Mouse (Mus musculus) monocyte, adult 2 months (primary cell): ENCODE data around the gene Tada1.

Experiments
- DNase-seq, 2 experiments: peaks; one replicate each; pipeline ENCODE4 v3.0.0; 2022; ENCODE audit warnings: low spot score in 2 of 2, low read depth in 1 of 2

Tada1 gene

DNA sequence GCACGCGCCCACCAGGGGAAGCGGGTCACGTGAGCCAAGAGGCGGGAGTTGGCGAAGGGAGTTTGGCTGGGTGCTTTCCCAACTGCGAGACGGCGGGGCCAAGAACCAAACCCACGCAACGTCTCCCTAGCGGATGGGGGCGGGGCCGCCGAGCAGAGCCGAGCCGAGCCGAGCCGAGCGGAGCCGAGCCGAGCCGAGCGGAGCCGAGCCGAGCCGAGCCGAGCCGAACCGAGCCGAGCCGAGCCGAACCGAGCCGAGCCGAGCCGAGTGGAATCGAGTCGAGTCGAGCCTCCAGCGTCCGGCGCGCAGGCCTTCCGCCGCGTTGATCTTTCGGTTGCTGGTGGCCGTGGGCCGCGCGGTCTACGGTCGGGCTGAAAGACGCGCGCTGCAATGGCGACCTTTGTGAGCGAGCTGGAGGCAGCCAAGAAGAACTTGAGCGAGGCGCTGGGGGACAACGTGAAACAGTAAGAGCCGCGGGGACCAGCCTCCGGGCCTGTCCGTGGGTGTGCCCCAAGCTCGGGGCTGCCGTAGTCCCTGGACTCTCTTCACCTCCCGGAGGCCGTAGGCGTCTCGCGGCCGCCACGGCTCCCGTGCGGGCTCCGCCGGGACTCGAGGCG is at the start of gene Tada1:
Gene Tada1 (plus strand): TSS at position 85 of the 617 bp plus-strand sequence.
- DNase-seq = peak; percentile 62 to 85

DNA sequence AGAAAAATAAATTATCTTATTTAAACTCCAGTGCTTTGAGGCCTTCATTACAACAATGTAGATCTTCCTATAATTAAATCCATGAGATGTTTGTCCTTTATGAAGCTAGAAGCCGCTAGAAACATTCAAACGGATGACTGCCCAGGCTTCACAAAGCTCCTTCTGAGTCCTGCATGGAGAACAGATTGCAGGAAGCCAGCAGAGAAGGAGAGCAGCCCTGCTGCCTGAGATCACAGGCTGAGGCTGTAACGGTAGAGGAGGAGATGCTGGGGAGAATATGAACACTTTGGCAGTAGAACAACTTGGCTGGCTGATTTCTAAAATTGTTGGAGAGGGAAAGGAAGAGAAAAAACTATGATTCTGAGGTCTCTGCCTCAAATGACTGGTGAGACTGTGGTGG is 48.1 kb upstream of the Tada1 start:
- no peak for DNase-seq

DNA sequence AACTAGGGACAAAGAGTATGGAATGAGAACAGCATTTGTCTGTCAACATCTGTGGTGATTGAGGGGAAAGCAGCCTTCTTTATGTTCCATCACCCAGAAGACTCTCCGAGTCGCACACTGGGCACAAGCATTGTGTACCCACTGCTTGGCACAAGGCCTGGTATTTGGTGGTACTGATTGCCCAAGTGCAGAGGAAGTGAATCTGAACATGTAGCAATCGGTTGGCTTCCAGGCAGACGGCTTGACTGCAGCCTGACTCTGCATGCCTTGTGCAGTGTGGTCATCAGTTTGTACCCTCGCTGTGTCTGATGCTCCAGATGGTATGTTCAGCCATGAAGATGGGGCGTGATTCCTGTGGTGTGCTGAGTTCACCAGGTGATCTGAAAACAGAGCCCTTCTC is 39.8 kb upstream of the Tada1 start:
- peak; percentile 76 to 81 for DNase-seq

DNA sequence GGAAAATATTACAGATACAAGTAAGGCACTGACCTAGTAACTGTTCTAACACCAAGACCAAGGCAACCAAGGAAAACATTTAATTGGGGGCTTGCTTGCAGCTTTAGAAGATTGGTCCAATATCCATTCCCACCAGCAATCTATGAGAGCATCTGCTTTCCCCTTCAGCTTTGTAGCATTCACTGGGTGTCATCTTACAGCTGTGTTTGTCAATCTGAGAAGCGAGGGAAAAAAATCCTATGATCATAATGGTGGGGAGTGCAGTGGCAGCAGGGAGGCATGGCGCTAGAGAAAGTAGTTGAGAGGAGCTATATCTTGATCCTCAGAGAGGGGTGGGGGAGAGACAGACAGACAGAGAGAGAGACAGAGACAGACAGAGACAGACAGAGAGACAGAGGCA is 36.8 kb upstream of the Tada1 start:
- no peak for DNase-seq

DNA sequence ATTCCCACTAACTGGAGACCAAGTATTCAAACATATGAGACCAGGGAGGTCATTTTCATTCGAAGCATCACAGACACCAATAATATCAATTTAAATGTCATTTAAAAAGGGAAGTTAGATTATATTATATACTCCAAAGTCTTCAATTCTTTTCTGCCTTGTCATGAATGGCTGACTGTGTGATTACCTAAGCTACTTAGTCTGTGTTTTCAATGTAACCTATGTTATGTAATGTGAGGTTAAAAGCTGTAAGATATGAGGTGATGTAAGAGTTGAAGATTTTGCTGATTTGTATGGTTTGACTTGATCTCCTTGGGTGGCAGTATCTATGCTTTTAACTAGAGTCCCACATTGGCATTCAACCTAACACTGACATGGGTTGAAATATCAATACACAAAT is 36.4 kb upstream of the Tada1 start:
- DNase-seq = no peak

DNA sequence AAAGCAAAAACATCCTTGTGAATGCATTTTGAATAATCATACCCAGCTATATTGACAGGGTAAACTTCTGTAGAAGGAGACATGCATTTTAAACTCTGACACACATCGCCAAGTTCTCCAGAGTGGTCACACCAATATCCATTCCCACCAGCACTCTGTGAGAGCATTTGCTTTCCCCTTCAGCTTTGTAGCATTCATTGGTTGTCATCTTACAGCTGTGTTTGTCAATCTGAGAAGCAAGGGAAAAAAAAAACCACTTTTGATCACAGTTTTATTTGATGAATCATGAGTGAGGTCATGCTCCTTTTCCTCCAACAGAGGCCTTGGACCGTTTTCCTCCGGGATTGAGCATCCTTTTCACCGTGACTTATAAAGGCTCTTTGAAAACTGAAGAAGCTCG is 35.3 kb upstream of the Tada1 start:
- DNase-seq = no peak

DNA sequence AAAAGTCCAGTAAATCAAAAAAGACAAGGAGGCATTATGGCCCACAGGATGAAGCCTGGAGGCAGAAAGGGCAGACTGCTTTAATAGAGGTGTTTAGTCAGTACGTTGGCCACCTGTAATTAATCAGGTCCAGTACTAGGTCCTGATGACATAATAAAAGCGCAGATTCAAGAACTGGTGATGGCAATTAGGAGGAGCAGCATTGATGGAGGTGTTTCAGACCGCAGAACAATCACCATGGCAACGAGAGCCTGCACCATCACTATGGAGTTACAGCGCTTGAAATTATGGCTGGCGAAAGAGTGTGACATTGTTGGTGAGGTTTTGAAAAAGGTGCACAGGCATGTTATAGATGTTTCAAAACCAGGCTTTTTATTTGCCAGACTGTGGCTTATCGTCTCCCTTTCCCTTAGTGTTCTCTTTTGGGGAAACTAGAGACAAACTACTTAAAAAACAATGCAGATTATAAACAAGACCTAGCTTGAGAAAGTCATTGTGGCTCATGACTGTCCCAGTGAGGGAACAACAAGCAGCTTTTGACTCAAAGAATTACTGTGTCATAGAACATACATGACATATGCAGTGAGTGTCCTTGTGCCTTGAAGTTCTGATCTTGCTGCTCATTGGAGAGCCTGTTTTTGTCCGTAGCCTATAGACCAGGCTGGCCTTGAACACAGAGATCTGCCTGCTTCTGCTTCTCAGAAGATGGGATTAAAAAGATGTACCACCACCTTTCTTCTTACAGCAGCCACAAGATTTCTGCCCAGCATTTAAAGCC is 34.4 kb upstream of the Tada1 start:
- no peak for DNase-seq

DNA sequence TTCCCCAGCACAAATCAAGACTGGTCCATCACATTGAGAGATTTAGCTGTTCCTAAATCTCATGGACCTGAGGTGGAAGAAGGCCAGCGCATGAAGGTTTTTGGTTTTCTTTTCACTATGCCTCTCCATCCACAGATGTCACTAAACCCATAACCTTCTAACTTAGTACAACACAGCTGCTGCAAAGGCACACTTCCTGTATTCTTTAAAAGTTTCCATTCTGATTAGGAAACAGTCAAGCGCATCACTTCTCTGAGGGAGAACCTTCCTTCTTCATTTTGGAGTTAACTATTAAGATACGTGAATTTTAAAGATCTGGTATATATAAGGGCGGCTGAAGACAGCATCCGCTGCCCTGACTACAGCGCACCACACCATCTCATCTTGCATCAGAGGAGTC is 33.3 kb upstream of the Tada1 start:
- DNase-seq = no peak

DNA sequence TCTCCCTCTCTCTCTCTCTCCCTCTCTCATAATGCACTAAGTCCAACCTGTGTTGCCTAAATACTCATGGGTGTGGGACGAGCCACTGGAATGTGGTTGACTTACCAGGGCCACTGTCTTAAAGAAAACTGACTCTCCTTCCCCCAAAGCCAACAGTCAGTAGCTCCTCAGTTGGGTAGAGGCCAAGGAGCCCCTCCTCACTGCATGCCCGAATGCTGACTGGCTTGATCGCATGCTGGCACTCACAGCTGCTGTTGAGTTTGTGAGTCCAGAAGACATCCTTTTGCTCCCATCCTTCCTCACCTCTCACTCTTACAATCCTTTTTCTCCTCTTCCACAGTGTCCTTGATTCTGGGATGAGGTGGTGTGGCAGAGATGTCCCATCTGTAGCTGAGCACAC is 32.0 kb upstream of the Tada1 start:
- no peak for DNase-seq

DNA sequence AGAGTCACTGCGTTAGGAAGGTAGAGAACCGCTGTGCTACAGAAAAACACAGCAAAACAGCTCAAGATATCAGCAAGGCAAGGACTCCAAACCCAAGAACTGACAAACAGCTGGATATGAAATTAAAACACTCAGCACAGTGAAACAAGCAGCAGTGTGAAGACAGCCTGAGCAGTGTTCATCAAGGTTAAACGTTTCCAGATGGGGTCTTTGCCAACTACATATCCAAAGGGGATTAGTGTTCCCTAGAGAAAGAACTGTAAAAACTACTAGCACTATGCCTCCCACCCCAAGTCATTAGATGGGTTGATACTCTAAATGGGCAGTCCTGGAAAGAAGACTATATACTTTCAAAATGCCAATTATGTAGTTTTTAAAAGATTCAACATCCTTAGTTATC is 29.6 kb upstream of the Tada1 start:
- DNase-seq = no peak

DNA sequence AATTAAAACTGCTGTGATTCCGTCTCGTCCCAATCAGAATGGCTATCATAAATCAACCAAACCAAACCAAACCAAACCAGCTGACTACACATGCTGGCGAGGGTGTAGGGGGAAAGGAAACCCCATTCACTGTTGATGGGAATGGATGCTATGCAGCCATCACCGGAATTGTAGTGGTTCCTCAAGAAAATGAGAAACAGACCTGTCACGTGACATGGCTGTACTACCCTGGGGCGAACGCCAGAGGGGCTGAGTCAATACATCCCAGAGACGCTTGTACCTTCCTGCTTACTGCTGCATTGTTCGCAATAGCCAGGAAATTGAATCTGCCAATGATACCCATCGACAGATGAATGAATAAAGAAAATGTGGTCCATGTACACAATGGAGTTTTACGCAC is 29.1 kb upstream of the Tada1 start:
- DNase-seq = no peak

DNA sequence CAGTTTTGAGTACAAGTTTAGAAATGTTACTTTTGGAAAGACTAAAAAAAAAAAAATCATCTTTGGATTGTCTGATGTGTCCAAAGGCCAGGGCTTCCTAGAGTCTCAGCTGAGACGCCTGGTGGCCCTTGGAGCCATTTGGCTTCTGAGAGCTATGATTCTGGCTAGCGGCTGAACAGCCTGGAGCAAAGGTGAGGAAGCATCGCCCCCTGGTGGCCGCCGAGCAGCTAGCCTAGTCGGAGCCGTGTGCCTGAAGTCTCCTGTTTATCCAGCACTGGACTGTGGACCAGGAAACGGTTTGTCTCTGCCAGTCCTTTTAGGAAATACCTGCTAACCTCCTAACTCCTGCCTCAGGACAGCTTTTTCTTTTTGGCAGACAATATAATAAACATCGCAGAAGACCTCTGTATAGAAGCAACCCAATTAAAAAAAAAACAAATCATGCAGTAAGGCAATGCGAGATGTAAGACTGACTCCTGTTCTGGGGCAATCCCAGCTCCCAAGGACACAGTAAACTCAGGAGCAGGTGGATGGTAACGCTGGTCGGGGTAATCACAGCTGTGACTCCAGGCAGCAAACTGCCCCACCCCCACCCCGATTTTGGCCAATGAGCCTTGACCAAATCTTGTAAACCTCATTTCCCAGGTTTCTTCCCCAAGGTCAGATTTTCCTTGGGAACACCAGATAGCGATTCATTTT is 18.6 kb upstream of the Tada1 start:
- DNase-seq = peak; percentile 43 to 65

DNA sequence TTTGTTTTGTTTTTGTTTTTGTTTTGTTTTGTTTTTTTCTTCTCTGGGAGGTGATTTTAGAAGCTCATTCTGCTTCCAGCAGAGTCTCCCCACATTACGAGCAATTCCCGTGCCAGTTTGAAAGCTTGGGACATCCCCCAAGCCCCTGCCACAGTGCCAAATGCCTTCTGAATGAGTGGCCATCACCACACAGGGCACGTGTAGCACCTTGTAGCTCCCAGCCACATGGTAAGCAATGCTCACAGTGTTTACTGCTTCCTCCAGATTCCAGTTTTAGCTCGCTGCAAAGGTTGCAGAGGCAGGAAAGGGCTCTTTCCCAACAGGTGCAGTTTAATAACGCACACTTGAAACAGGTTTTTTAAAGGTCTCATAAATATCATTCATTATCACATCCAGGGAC is 18.0 kb upstream of the Tada1 start:
- DNase-seq = no peak

DNA sequence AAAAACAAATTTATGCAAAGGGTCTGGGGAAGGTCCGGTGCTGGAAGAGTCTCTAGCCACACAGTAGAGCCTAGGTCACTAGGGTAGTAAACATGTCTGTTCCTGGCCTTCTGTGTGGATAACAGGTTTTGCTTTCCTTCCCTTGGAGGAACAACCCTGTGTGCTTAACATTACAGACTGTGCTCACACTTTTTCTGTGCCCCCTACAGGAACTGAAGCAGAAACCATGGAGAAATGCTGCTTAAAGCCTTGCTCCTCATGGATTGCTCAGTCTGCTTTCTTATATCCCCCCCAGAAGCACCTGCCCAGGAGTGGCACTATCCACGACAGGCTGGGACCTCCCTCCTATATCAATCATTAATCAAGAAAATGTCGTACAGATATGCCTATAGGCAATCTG is 17.1 kb upstream of the Tada1 start:
- DNase-seq = no peak

DNA sequence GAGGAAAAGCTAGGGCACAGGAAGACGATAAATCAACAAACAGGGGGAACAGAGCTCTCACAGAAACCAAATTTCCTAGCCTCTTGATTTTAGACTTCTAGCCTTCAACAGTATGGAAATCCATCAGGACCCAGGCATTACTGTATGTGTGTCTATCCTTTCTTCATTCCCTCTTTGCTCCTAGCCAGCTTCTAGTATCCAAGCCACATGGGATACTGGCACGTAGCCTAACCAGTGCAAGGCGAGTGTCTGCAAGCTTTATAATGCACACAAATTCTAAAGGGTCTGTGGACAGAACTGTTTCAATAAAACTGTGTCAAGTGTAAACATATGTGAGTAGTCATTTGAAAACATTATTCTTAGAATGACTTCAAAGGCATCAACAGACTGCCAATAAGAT is 16.2 kb upstream of the Tada1 start:
- no peak for DNase-seq

DNA sequence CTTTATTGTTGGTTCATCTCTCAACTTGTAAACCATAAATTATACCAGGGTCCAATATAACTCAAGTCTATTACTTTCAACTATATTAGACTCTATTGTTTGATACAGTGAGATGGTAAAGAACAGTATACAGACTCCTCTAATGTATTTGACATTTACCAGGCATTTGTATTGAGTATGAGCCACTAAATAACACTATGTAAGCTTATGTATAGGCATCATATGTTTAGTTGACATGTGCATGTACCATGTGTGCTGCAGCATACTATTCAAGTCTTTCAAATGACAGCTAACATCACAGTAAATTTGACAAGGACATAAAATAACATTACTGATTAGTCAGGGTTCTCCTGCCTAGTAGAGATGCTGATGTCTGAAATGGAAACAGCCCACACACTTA is 15.8 kb upstream of the Tada1 start:
- no peak for DNase-seq

DNA sequence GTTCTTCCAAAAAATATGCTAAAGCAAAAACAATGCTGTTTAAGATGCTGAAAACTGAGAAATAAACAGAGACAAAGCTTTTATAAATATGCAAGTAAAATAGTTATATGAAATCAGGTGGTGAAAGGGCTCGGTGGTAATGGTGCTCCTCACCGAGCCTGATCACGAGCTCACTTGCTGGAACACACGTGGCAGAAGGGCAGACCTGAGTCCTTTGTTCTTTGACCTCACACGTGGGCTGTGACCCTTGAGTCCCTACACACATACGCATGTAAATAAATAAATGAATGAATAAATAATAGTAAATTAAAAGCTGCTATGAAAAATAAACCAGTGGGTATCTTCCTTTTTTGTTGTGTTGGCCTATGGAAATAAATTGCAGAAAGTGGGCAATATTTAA is 1.7 kb upstream of the Tada1 start:
- no peak for DNase-seq

DNA sequence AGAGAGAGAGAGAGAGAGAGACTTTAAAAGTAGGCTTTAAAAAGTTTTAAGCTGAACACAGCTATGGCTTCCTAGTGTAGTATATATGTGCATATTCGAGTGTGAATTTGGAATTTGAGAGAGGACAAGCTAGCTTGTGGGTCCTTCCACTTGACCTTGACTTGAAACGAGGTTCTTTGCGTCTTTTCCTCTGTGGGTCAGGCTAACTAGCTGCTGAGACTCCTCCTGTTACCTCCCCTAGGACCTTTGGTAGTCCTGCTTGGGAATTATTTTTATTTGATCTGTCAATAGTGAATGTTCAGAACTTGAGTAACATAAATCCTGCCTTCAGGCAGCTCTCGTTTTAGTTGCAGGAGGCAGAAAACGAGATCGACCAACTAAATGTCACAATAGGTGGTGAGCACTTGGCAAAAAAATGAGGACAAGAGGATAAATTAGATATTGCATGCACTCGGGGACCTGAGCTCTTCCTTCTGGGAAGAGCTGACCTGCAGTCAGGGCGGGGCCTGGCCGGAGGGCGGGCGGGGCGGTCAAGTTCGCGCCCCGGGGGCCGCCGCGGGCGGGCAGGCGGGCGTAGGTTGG is 375 bp upstream of the Tada1 start:
- no peak for DNase-seq

DNA sequence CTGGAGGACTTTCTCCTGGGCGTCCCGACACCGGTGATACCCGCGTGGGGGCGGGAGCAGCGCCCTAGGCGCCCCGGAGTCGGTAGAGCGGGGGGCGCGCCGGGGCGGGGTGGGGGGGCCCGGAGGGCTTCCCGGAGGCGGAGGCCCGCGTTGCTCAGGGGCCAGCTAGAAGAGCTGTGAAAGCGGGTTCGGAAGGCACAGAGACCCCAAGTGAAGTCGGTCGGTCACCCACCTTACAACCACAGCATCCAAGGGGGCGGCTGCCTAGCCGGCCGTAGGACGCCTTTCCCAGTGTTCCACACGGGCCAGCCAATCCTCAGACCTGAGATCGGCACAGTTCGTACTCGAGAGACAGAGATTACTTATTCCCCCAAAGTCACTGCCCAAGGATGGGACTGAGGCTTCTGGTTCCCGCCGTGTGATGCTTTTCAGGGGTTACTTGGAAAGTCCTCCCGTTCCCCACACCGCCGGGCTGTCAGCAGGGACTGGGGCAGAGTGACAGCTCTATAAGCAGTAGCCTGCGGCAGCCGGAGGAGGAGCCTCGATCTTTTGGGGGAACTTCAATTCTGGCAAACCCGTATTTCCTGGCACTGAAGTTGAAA is 834 bp downstream of the Tada1 start:
- peak; percentile 30 to 51 for DNase-seq

DNA sequence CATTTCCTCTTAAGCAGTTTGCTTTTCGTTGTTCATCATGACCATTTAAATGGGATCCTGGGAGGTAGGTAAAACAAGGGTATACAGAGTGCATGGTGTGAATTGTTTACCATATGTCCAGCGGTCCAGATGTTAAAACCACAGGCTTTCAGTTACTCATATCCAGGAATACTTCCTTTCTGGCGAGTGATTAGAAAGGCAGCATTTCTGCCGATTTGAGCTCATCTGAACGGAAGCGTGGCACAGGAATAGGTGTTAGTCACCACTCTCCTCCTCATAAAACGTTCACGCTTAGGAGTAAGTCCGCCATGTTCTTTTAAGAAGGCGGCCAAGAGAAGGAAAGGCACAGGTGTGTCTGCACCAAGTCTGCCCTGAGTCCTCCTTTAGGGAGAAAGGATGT is 2.4 kb downstream of the Tada1 start:
- no peak for DNase-seq

DNA sequence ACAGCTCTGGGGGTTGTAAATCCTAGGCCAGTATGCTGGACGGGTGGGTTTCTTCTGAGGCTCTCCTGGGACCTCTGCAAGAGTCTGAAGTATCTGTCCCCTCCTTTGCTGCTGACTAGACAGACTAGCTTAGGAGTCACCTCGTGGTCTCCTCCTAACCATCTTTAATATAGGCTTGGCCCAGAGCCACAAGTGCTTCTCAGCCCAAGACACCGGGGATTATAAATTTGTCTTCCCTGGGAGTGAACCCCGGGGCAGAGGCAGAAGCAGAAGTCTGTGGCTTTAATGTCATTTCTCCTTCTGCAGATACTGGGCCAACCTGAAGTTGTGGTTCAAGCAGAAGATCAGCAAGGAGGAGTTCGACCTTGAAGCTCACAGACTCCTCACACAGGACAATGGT is 2.9 kb downstream of the Tada1 start:
- DNase-seq = no peak

DNA sequence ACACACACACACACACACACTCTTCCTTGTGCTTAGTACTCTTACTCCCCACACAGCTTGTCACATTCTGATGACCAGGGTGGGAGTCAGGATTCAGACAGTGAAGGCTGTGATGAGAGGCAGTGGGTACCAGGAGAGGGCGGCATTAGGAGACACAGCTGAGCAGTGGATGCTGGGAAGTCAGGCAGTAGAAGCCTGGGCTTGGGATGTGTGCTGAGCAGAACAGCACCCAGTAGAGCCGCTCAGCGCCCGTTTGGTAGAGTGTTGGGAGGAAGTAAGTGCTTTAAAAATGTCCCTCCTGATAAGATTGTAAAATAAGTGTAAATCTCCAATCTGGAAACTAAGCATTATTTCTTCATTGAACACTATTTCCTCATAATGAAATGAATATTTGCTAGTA is 3.7 kb downstream of the Tada1 start:
- DNase-seq = no peak
